Mouse (Mus musculus) embryonic facial prominence, embryonic 14.5 days (tissue): ENCODE measurements at regions not wholly inside any gene's neighbourhood (a gene's known extent, or its start where the extent isn't known, plus 50 kb on each side); places are given as distances from the start of the nearest gene placed in this dataset.
"Not testable (repeated sequence)": the region's sequence is repeated elsewhere in the genome, so short reads cannot be mapped to it uniquely, and the experiment has no call there.

Experiments used
- ATAC-seq: fragments of 200-750 bp; cut with Nextera tagmentation; 2 replicates; pipeline ENCODE4 v1.8.0; 2017; ENCODE audit warnings: low read depth, moderate number of reproducible peaks, moderate TSS enrichment
- DNase-seq: peaks from one replicate; pipeline ENCODE4 v3.0.0-alpha.2; 2015; ENCODE audit warnings: low spot score
- H3K27ac ChIP-seq: fragments of 300-500 bp; sonication (generic); replicated peaks from 2 replicates; pipeline ENCODE4 v1.5.1; 2014; ENCODE audit warnings: low read depth, mild to moderate bottlenecking, low read length, moderate library complexity
- H3K27me3 ChIP-seq: fragments of 300-500 bp; sonication (generic); replicated peaks from 2 replicates; pipeline ENCODE4 v1.6.1; 2014; ENCODE audit warnings: low read length; ENCODE audit not compliant: control insufficient read depth, insufficient read depth
- H3K36me3 ChIP-seq: fragments of 300-500 bp; sonication (generic); 2 replicates; pipeline ENCODE4 v1.6.1; 2014; ENCODE audit warnings: low read length, mixed read lengths; ENCODE audit not compliant: control insufficient read depth, insufficient read depth
- H3K4me1 ChIP-seq: fragments of 300-500 bp; sonication (generic); 2 replicates; pipeline ENCODE4 v1.6.1; 2014; ENCODE audit warnings: antibody characterized with exemption, low read length; ENCODE audit not compliant: control insufficient read depth, insufficient read depth
- H3K4me2 ChIP-seq: fragments of 300-500 bp; sonication (generic); 2 replicates; pipeline ENCODE4 v1.6.1; 2014; ENCODE audit warnings: low read depth, mild to moderate bottlenecking, low read length, moderate library complexity, mixed read lengths
- H3K4me3 ChIP-seq: fragments of 300-500 bp; sonication (generic); 2 replicates; pipeline ENCODE4 v1.5.1; 2014; ENCODE audit warnings: low read depth, mild to moderate bottlenecking, low read length
- H3K9ac ChIP-seq: fragments of 300-500 bp; sonication (generic); 2 replicates; pipeline ENCODE4 v1.6.1; 2014; ENCODE audit warnings: low read depth, mild to moderate bottlenecking, low read length, moderate library complexity, mixed read lengths
- H3K9me3 ChIP-seq: fragments of 300-500 bp; sonication (generic); 2 replicates; pipeline ENCODE4 v1.6.1; 2016; ENCODE audit warnings: low read length; ENCODE audit not compliant: control insufficient read depth
- WGBS: fragments of 180-500 bp; shearing (Covaris S2); extraction: QIAGEN DNeasy Blood & Tissue Kit; methylation state at CpG from one replicate; pipeline ENCODE4 v1.1.7; 2014; 5-methylcytosine and 5-hydroxymethylcytosine counted together

DNA sequence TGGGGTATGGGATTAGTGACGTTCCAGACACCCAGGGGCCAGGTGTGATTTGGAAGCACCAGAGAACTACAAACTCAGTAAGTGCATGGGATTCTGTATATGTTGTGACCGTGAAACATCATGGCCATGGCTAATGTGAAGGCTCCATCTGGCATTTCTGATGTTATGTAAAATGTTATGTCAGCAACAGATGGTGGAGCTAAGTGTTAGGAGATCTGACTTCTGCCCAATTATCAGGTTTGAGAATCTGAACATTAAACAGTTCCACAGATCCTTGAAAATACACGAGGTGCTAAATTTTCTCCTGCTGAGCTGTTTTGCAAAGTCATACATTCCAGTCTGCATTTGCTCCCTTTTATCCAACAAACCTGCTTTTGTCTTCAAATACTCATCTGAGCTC lies 223.6 kb upstream of the Egfl6 start:
- Histone ChIP-seq H3K9ac (no peak overlapping the region), H3K4me2 (no peak overlapping the region), H3K27ac (no peak overlapping the region), H3K4me3 (no peak overlapping the region), H3K9me3 (no peaks in the 10 kb centered on the region), H3K27me3 (peaks cover 13% of the 10 kb centered on the region), H3K4me1 (no peaks in the 10 kb centered on the region), H3K36me3 (no peaks in the 10 kb centered on the region)
- WGBS = 52% methylated on average over 3 of the region's 3 CpGs
- ATAC-seq (no peak), DNase-seq (peak; percentile 6)

DNA sequence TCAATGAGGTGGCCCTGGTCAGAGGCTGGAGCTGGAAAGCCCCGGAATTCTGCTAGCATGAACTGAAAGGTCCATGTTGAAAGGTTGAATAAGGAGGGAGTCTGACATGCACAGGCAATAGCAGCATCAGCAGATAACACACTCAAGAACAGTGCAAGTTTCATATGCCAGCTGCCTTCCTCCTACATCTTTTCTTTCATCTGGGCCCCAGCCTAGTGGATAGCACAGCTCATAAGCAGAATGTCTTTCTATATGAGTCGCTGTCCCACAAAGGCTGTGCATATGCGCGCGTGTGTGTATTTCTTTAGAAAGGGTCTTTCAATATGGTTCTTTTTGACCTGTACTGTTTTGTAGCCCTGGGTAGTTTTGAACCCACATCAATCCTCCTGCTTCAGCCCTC lies 222.7 kb upstream of the Egfl6 start:
- ATAC-seq (no peak), DNase-seq (no peak)
- Histone ChIP-seq H3K9ac (no peak overlapping the region), H3K27me3 (peaks cover 13% of the 10 kb centered on the region), H3K27ac (no peak overlapping the region), H3K9me3 (no peaks in the 10 kb centered on the region), H3K4me2 (no peak overlapping the region), H3K4me3 (no peak overlapping the region), H3K36me3 (no peaks in the 10 kb centered on the region), H3K4me1 (no peaks in the 10 kb centered on the region)
- 86% methylated on average over 5 of the region's 5 CpGs for WGBS

DNA sequence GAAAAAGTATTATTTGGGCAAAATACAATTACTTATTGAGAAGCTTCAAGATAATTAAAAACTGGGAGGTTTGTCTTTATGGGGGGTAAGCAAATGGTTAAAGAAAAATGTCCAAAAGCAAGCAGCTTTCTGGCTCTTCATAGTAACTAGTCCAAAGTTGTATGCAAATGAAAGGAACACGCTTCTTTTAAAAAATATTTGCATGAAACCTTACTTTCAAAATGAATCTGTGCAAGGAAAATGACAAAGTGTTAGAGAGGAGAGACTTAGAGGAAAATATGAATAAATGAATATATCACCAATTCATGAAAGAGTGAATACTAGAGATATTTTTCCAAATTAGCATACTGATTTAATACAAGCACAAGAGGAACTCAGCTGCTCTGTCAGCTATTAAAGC lies 220.4 kb upstream of the Egfl6 start:
- no peak overlapping the region for H3K4me3 ChIP-seq
- no peak overlapping the region for H3K4me2 ChIP-seq
- H3K9me3 ChIP-seq = no peaks in the 10 kb centered on the region
- peaks cover 13% of the 10 kb centered on the region for H3K27me3 ChIP-seq
- ATAC-seq (no peak), DNase-seq (no peak)
- WGBS = 71% methylated on average over 1 of the region's 1 CpGs
- H3K4me1 ChIP-seq = no peaks in the 10 kb centered on the region
- no peak overlapping the region for H3K9ac ChIP-seq
- no peaks in the 10 kb centered on the region for H3K36me3 ChIP-seq
- H3K27ac ChIP-seq = no peak overlapping the region

DNA sequence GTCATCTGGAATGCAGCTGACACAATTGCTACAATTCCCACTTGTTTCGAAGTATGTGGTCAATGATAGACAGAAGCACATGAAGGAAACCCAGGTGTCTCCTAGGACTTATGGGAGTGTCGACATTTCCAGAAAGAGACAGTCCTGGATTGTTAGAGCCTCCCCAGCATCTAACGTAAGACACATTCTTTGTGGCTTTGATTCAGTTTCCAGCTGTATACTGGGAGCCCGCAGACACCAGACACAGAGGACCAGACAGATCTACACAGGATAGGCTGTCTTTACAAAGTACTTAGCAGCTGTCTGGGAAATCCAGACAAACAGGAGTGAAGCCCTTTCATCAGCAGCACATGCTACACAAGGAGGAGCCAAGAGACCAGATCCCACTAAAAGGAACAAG lies 220.0 kb upstream of the Egfl6 start:
- WGBS = 27% methylated on average over 4 of the region's 4 CpGs
- no peak overlapping the region for H3K9ac ChIP-seq
- H3K27me3 ChIP-seq = peaks cover 13% of the 10 kb centered on the region
- DNase-seq (peak; percentile 72), ATAC-seq (peak; percentile 74)
- no peak overlapping the region for H3K27ac ChIP-seq
- H3K4me3 ChIP-seq = no peak overlapping the region
- H3K4me2 ChIP-seq = no peak overlapping the region
- H3K36me3 ChIP-seq = no peaks in the 10 kb centered on the region
- no peaks in the 10 kb centered on the region for H3K9me3 ChIP-seq
- no peaks in the 10 kb centered on the region for H3K4me1 ChIP-seq

DNA sequence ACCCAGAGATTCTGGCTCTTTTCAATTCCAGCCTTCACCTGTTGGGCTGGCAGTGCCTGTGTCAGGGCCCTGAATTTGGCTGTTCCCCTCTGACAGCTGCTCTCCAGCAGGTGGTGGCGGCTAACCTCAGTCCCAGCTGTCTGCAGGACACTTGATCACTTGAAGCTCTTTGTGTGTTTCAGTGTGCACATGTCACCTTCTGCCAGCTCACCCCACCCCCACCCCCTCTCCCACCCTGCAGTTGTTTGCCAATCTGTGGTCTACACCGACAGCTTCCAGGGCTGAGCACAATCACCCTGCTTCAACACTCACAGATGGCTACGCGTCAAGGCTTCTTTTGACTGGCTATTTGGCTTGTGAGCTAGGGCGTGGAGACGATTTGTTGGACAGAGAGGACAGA lies 217.7 kb upstream of the Egfl6 start:
- Histone ChIP-seq H3K9me3 (no peaks in the 10 kb centered on the region), H3K27me3 (peaks cover 5% of the 10 kb centered on the region; the same call in 1 of the 2 replicates), H3K9ac (no peak overlapping the region), H3K36me3 (no peaks in the 10 kb centered on the region), H3K4me3 (no peak overlapping the region), H3K4me2 (no peak overlapping the region), H3K27ac (no peak overlapping the region), H3K4me1 (no peaks in the 10 kb centered on the region)
- WGBS = 50% methylated on average over 6 of the region's 6 CpGs
- ATAC-seq (peak; percentile 83), DNase-seq (peak; percentile 69)

DNA sequence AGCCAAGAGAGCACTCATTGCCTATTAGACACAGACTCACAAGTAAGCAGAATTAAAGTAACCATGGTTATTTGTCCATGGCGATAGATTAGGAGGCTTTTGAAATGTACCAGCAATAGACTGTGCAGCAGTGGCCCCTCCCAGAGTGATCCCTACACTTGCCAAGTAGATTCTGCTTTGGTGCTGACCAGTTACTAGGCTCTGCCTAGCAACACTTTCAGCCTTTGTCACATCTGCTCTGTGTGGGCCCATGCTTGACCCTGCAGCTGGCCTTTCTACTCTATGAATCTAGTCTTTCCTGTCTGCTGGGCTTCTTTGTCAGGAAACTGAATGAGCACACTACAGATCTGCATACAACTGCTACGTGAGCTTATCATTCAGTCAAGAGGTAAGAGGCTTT lies 215.5 kb upstream of the Egfl6 start:
- WGBS = 82% methylated on average over 2 of the region's 2 CpGs

DNA sequence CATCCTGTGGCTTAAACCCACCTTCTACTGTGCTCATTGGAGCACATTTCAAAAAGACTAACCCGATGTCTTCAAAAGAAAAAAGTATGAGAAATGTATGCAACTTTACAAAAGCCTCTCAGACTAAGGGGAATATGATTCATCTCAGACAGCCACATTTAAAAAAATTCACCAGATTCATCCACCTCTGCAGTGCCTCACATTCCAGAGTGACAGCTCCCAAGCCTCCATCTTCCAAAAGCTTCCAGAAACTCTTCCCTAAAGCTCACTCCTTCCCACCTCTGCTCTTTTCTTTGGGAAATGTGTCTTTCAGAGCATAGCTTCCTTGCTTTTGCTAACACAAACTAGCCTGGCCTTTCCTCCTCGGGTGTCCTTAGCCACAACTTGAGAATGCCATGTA lies 210.1 kb upstream of the Egfl6 start:
- Histone ChIP-seq H3K27me3 (peaks cover 6% of the 10 kb centered on the region), H3K36me3 (no peaks in the 10 kb centered on the region), H3K4me3 (no peak overlapping the region), H3K27ac (no peak overlapping the region), H3K4me1 (no peaks in the 10 kb centered on the region), H3K9ac (no peak overlapping the region), H3K9me3 (no peaks in the 10 kb centered on the region), H3K4me2 (no peak overlapping the region)
- no peak for ATAC-seq
- WGBS = 61% methylated on average over 2 of the region's 2 CpGs
- DNase-seq = no peak

More for the DNA sequence above, 215.5 kb upstream of the Egfl6 start:
- no peaks in the 10 kb centered on the region for H3K9me3 ChIP-seq
- no peaks in the 10 kb centered on the region for H3K4me1 ChIP-seq
- H3K36me3 ChIP-seq = no peaks in the 10 kb centered on the region
- DNase-seq (no peak), ATAC-seq (no peak)
- H3K4me3 ChIP-seq = no peak overlapping the region
- H3K9ac ChIP-seq = no peak overlapping the region
- no peak overlapping the region for H3K4me2 ChIP-seq
- H3K27ac ChIP-seq = no peak overlapping the region
- H3K27me3 ChIP-seq = peaks cover 3% of the 10 kb centered on the region; the same call in 1 of the 2 replicates

DNA sequence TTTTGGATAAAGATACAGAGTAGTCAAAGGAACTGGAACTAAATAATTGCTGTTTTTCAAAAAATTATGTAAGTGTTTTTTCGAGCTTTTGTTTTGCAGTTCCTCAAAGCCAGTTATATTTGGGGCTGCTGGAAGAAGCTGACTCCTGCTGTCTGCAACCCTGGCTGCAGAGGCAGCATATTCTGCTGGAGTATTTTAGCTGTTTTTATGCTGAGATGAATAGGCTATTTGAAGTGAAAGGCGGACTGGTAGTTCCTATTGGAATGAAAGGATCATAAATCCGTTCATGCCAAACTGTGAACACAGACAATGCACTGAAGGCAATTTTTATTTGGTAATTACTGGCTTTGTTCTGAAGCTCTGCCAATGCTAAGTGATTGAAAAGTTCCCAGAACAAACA lies 203.5 kb upstream of the Egfl6 start:
- peaks cover 4% of the 10 kb centered on the region; the same call in 1 of the 2 replicates for H3K27me3 ChIP-seq
- WGBS = 65% methylated on average over 3 of the region's 3 CpGs
- ATAC-seq = no peak

DNA sequence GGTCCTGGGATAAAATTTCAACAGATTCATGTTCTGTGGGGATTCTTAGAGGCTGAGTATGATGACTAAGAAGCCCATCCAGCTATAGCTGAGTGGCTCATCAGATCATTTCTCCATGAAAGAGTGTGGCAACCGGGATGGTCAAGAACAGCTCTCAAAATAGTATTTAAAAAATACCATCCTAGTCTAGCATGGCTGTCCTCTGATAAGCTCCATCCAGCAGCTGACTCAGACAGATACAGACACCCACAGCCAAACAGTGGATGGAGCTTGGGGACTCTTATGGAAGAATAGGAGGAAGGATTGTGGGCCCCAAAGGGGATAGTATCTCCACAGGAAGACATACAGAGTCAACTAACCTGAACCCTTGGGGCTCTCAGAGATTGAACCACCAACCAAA lies 201.6 kb upstream of the Egfl6 start:
- ATAC-seq = not testable (repeated sequence)

More for the DNA sequence above, 203.5 kb upstream of the Egfl6 start:
- no peak overlapping the region for H3K27ac ChIP-seq
- H3K36me3 ChIP-seq = no peaks in the 10 kb centered on the region
- H3K9ac ChIP-seq = no peak overlapping the region
- no peak overlapping the region for H3K4me2 ChIP-seq
- H3K9me3 ChIP-seq = no peaks in the 10 kb centered on the region
- H3K4me1 ChIP-seq = no peaks in the 10 kb centered on the region
- no peak overlapping the region for H3K4me3 ChIP-seq
- peak; percentile 9 for DNase-seq

More for the DNA sequence above, 201.6 kb upstream of the Egfl6 start:
- not testable (repeated sequence) for H3K9me3 ChIP-seq, H3K27ac ChIP-seq, H3K4me1 ChIP-seq, H3K36me3 ChIP-seq, DNase-seq, H3K9ac ChIP-seq, H3K4me3 ChIP-seq, H3K4me2 ChIP-seq, H3K27me3 ChIP-seq
- 84% methylated on average over 1 of the region's 1 CpGs for WGBS
